Mouse (Mus musculus) erythroblast, embryonic 14.5 days (primary cell): ENCODE measurements around the gene Rtp4.

Experiments
- GATA1 ChIP-seq: IDR thresholded peaks from 2 replicates; pipeline ENCODE4 v1.6.1; 2012; ENCODE audit warnings: low read length, inconsistent platforms, mixed read lengths
- TAL1 ChIP-seq: IDR thresholded peaks from 3 replicates; pipeline ENCODE4 v1.6.1; 2012; ENCODE audit warnings: low read length, inconsistent platforms, mixed read lengths

GRCm38 (mm10) chr16:23607911-23608410 lies 87.9 kb downstream of the Rtp4 start:
- TF ChIP-seq TAL1: no peak
- no peak for TF ChIP-seq GATA1
